Mouse (Mus musculus) heart, adult 8-10 months (tissue): ENCODE results near the gene Eefsec. TPM values are rescaled to one million over a fixed set of nuclear protein-coding genes. Genes with fewer than 3 reads are reported as not detected.

Source experiments
- DNase-seq: peaks from one replicate; pipeline ENCODE4 v3.0.0; 2022; ENCODE audit warnings: low spot score
- total RNA-seq, 4 experiments: library from RNA; stranded (reverse); gene quantifications; 2 replicates each; pipeline ENCODE4 v1.2.4; 2022

Gene Eefsec
- total RNA-seq, 4 experiments from 2014 or later = 6.5 to 8.4 (median 7.7) TPM

DNA sequence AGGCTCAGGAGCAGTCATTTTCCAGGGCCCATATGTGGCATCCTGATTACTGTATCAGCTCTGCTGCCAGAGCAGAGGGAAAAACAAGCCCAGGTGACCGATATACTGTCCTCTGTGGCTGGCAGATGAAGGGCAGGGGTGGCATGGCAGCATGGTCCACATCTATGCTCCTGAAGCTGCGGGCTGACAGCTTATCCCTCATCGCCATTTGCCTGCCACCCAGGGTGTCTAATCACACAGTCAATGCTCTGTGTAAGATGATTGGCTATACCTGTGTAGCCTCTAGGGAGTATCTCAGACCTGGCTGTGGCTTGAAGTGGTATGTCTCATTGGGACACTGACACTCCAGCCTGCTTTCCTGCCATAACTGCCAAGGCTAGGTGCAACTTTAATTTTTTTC is 180.3 kb downstream of the Eefsec start:
- DNase-seq = no peak

DNA sequence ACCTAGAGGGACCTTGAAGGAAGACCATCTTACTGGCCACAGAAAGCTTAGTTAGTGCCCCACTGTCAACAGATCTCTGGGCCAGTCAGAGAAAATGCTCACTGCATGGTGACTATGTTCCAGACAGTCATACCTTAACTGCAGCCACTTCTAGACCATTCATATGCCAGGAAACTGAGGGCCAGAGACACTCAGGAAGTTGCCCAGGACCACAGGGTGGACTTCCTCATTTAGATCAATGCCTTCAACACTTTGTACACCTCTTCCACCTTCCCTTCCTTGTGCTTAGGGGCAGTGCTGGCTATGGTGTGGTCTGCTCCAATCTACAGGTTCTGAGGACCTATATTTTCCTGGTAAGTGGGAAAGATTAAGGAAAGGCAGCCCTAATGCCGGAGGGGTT is 181.0 kb downstream of the Eefsec start:
- no peak for DNase-seq

DNA sequence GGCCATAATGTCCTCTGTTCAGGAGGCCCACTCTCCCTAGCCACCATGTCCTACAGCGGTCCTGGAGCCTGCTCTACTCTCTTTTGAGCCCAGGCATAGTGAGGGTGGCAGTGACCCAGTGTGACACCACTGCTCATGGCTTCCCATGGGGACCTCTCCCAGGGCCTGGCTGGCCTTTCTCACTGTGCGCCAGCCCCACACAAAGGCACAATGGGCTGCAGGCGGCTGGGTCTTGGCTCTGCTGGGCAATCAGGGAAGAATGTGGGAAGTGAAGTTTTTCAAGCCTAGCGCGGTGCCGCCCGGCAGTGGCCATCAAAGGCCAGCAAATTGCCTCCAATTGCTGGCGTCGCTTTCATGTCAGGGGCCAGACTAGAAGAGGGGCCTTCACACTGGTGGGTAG is 184.2 kb downstream of the Eefsec start:
- no peak for DNase-seq

DNA sequence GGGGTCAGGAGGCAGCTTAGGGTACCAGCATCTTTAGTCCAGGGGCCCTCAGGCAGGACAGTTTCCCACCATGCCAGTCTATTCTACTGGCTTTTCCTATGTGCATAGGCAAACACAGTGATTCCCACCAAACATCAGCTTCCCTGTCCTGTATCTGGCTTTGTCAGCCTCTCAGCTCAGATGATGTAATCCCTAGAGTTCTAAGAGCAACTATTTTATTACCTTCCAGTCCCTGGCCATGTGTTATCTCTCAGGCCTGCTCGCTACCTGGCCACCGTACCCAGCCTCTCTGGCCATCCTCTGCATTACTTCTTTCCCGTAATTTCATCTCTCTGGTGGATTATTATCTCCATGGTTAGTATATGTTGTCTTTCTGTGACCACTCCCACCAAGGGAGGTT is 185.7 kb downstream of the Eefsec start:
- DNase-seq = no peak

DNA sequence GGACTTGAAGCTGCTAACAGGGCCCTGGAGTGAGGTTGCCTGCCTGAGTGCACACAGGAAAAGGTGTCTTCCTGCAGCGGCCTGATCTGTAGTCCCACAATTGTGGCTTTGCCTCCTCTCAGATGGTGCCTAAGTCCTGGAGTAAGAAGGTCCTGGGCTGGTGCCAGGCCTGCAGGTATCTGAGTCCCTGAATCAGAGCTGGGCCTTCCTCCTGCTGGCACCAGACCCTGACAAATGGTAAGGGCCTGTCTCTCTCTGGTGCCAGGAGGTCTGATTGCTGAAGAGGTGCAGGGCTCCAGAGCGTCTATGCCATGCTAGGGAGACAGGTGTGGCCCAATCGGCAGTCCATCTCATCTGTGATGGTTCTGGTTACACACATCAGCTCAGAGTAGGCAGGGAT is 186.7 kb downstream of the Eefsec start:
- DNase-seq = no peak

DNA sequence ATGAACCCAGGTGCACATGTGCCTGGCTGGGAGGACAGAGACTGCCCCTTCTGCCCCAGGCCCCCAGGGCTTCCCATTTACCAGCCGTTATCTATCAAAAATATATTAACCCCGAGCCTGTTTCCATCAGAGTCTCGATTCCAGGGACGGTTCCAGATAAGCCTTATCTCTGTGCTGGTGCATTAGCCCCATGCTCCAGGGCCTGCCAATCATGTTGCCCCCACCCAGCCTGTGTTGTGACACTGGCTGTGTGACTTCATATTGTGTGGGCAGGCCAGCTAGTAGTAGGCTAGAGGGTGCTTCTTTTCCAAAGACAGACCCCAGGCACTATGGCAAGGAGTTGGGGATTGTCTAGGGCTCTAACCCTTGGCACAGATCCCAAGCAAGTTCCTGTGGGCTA is 190.9 kb downstream of the Eefsec start:
- DNase-seq = no peak

DNA sequence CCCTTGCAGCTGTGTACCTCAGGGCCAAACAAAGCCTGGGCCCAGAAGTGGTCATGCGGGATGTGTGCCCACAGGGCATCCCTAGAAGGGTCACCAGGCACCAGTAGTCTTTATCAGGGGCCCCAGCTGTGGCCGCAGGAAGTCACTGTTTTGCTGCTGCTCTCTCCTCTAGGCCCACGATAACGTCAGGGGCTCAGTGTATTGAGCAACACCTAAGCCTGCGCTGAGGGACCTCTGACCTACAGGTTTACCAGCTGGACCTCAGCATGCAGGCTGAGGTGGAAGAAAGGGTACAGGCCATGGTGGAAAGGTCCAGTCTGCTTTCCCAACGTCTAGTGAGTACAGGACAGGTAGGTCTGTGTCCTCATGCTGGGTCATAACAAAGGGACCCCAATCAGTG is 192.3 kb downstream of the Eefsec start:
- DNase-seq = no peak

DNA sequence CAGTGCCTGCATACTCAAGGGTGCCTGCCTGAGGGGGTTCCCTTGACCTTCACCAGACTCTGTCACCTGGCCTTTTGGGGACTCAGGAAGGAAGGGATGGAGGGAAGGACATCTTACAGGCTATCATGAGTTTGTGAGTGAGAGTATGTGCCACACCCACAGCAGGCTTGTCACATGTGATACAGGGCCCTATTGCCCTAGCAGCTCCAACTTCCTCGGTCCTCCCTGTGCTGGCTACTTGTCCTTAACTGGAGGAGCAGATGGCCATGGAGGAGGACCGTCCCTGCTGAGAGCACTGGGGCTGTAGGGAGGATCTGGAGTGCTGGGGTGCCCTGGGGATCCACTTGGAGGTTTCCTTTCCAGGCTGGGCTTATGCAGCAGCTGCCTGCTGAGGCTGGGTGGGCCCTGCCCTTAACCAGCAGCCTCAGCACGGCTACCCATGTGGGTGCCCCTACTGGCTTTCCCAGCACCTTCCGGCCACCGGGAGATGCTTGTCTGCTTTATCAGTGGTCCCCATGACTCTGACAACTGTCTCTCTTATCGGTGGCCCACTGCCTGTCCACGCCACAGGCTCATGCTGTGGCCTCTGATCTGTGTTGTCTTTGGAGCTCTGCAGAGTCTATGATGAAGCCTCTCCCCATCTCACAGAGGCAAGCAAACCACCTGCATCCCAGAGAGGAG is 194.4 kb downstream of the Eefsec start:
- no peak for DNase-seq

DNA sequence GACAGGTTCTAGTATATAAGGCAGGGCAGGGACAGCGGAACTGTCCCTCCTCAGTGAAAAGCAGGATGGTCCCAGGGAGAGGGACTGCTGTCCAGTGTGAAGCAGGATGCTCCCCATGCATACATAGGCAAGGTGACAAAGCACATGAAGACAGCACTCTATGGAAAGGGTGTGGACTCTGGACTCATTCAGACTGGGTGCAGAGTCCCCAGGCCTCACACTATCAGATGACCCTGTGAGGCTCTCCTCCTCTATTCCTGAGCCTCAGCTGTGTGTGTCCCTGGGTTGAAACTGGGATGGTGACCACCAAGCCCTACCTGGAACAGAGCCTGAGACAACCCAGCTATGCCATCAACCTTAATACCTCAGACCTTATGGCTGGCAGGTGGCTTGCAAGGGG is 194.9 kb downstream of the Eefsec start:
- DNase-seq = no peak

DNA sequence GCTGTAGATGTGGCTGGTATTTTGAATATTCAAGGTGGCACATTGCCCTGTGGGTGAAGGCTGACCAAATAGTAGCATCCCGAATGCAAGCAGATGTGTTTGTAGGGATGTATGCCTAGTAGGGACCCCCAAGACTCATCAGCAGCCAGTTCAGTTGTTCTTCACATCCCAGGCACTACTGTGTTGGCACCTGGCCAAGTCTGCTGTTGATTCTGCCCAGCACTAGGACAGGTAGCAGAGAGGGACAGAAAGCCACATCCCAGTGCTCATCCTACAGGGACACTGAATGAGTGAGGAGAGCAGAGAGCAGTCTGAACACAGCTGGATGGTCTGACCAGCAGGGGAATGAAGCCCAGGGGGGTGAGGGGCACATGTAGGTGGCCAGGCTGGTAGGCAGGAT is 197.1 kb downstream of the Eefsec start:
- no peak for DNase-seq

DNA sequence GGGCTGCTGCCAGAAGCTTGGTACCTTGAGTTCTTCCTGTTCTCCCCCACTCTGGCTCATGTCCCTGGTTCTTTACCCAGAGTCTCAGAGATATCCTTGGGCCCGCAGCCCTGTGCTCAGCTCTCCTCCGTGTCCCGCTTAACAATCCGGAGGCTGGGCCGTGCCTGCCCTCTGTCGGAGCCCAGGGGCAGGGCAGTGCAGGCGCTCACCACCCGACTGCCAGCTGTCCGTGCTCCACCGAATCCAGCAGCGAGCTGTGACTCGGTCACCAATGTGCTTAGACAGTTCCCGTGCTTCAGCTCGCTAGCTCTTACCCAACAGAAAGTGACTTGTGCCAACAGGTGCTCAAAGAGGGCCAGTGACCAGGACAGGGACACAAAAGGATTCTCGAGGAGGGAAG is 203.7 kb downstream of the Eefsec start:
- DNase-seq = peak; percentile 52

DNA sequence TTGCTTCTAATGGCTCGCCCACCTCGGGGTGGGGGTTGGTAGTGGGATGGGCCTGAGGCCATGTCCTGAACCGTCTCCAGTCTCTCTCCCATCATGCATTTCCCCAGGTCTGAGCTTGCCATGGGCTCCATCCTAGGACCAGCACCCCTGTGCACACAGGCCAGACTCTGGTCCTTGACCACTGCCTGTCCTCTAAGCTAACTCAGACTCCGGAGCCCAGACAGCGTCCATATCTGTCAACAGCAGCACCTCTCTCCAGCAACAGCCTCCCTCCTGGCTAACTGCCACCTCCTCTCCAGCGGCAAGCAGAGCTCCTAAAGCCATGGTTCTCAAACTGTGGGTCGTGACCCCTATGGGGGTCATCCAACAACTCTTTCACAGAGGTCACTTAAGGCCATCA is 209.8 kb downstream of the Eefsec start:
- no peak for DNase-seq

DNA sequence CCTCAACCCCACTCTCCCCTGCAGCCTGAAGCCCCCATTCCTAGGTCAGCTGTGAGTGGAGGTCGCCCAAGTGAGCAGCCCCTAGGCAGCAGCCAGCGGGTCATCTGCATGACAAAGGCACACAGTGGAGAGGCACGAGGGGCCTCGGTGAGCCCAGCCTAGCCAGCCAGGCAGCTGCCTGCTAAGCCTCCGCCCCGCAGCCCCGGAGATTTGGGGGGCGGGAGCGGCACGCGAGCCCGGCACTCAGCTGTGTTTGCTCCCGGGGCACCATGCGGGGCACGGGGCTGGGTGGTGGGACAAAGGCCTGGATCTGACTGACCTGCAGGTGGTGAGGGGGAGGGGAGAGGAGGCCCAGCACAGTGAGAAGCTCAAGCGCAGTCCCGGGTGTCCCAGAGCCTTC is 210.4 kb downstream of the Eefsec start:
- DNase-seq = no peak

DNA sequence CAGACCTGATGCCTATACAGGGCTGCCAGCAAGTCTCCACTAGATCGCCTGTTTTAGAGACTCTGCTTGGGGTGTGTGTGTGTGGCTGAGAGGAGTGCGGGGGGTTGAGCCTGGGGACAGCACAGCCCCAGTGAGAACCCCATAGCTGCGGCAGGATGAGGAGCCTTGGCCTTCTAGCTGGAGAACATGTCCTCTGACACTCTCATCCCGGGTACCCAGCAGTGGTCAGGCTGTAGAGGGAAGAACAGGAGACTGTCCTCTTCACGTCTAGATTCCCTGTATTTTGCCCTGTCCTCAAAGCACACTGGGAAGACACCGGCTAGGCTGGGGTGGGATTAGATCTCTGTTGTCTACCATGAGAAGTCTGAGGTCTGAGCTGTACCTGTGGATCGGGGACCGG is 210.9 kb downstream of the Eefsec start:
- no peak for DNase-seq

DNA sequence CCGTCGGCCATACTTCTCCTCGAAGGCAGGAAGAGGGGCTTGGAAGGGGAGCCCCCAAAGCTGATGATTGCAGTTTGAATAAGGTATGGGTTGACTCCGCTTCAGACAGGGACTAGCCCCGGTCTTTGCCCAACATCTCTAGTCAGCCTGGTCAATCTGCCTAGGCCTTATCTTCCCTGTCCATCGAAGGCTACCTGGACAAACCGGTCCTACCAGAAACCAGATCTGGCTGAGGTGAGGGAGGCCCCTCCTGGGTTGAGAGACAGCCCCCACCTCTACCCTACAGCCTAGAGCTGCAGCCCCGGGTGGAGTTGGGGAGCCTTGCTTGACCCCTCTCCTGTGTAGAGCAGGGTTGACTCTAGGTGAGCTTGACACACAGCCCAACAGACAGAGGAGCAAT is 212.3 kb downstream of the Eefsec start:
- DNase-seq = no peak

DNA sequence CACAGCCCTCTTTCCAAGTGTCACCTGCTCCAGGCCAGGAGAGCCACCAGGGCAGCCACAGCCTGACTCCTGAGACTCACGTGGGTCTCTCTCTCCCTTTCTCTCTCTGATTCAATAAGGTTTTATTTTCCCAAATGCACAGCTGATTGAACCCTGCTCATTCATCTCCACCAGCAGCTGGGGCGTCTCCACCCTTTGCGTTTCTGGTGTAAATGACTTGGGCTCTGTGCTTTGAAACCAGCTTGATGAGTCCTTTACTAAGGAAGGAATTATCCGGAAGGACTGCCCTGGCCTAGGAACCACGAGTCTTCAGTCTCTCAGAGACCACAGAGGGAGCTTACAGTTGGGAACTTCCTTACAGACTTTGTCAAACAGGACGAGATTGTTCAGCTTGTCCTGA is 214.1 kb downstream of the Eefsec start:
- no peak for DNase-seq

DNA sequence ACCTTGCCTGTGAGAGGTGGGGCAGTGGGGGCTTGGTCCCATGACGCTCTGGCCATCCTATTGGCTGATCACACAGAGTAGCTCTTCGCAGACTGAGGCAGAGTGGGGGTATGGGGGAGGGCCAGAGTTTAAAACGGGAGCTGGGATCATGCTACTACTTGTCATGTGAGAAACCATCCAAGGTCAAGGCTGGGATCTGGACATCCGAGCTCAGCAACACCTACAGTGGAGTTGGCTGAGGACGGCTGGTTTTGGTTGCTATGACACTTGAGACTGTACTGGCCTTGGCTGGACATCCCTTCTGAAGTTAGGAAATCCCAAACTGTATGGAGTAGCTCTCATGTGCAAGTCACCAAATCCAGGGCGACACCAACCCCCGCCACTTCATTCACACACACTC is 214.5 kb downstream of the Eefsec start:
- DNase-seq = no peak

DNA sequence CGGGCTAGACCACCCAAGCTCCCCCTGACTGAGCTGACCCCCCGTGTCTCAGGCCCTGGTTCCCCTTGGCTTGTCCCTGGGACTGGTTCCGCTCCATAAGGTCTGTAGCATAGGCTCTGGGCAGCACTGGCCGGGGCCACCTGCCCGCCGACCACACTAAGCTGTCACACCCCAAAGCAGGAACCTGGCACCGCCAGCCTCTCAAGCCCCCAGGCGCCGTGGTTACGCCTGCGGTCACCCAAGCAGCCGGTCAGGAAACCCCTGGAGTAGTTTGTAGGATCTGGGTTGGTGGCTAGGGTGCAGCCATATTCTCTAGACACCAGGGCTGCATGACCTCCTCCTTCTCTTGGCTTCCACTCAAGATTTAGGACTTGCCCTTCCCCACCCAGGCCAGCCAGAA is 217.1 kb downstream of the Eefsec start:
- no peak for DNase-seq

DNA sequence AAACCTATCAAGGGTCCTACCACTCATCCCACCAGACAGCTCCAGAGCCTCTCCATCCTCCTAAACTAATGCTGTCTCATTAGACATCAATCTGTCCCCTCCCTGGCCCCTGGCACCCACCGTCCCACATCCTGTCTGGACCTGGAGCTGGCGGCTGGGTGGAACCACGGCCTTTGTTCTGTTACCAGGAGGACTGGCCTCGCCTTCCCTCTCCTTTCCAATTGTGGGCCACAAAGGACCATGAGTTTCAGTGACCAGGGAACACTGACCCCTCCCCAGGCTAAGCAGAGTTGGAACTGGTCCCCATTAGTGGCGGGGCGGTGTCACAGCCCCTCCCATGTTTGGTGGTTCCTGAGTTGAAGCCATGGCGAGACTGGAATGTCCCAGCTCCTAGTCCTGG is 218.8 kb downstream of the Eefsec start:
- DNase-seq = peak; percentile 19

DNA sequence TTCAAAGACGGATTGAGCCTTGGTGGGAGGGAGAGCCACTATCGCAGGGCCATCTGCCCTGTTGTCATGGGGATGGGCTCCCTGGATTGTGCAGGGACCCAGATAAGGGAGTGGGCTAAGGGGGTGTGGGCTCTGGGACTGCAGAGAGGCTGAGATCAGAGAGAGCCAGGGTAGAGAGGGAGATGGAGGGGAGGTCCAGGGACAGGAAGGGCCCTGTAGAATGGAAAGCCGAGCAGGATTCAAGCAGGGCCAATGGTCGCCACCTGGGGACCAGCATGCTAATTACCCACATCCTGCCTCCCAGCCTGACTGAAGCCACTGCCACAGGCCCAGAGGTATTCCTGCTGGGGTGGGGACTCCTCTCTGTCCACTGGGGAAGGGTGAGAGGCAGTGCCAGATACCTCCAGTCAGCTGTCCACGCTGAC is 219.8 kb downstream of the Eefsec start:
- DNase-seq = no peak

DNA sequence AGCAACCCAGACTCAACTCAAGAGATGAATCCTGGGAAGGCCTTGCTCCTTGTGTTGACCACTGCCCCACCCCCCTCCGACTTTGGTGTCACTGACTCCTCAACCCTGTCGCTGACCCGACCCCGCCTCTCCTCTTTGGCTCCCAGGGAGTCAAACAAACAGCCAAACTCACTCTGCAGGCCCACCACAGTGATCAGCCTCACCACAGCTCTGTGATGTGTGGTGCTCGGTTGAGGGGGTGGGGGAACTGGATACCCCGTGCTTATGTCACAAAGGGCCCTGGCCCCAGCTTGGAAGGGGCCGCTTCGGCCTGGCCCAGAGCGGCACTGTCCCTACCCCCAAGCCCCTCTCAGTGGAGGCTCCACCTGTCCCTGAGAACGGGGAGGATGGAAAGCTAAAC is 224.4 kb downstream of the Eefsec start, which contains the start of gene Dnajb8:
TSS of gene Dnajb8 (plus strand) at position 301 of the 400 bp plus-strand sequence.
- no peak for DNase-seq

DNA sequence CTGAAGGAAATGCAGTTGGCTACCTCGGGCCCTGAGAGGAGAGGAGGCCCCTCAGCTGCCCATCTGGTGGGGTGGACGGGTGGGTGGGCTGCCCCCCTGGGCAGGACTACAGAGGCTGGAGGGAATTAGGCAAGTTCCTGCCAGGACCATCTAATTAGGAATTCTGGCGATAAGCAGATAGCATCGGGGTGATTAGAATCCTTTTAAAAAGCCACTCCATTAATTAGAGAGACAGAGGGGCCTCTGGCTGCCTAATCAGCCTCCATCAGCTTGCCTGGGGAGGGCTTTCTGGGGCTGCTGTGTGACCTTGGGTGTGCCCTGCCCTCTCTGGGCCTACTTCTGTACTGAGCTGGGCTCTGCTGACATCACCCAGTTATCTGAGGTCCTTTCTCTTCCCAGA is 227.2 kb downstream of the Eefsec start:
- no peak for DNase-seq

DNA sequence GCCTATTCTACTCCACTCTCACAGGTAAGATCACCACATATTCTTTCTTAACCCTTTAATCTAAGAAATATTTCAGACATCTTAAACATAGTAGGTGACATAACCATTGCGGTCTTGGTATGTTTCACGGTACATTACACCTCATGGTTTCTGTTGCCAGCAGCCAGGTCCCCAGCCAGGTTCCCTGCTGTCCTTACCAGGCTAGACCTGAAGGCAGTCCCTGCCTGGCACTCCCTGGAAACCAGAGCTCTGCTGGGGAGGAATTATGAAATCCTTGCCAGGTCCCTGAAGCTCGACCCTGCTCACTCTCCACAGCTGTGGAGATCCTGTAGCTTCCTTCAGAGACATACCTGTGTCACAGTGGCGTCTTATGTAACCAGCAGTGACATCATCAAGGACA is 230.1 kb downstream of the Eefsec start:
- DNase-seq = no peak

DNA sequence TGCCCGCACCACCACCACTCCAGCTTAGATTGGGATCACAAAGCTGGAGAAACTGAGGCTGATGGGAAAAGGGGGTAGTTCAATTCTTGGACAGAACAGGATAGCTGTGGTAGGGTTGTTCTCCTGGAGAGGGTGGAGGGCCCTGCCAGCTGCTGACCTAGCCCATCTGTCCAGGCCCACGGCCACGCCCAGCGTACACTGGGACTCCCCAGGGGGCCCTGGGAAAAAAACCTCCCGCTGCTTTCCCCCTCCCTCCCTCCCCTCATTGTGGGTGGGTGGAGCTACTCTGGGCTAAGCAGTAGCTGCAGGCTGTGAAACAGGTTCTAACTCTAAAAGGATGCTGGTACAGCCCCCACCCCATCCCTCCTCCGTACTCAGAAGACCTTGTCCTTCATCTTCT is 230.5 kb downstream of the Eefsec start:
- no peak for DNase-seq
